Mouse (Mus musculus) right cerebral cortex, postnatal 14 days (tissue): Measurements from ENCODE around the gene Trpc1.
A peak's percentile ranks its signal among the peaks of the same experiment; 100 is the strongest.

Experiments
- DNase-seq: peaks from one replicate; pipeline ENCODE4 v3.0.0; 2022

The Trpc1 gene

GRCm38 (mm10) chr9:95750037-95750511 lies at the start of gene Trpc1:
TSS of gene Trpc1 (minus strand) at chr9:95750375.
- peak; percentile 81 for DNase-seq

DNA sequence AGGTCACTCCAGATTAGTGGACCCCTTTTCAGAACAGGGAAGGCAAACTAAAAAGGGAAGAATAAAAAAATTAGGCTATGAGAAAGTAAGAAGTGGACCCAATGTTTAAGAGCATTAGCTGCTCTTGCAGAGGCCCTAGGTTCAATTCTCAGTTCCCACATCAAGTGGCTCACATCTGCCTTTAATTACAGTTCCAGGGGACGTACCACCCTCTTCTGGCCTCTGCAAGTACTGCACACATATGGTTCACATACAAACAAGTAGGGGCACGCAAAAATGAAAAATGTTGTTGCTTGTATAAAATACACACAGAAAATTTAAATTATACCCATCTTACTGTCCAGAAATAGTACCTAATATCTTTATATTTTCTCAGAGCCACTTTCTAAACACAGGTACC lies 46.1 kb upstream of the Trpc1 start:
- DNase-seq = no peak

DNA sequence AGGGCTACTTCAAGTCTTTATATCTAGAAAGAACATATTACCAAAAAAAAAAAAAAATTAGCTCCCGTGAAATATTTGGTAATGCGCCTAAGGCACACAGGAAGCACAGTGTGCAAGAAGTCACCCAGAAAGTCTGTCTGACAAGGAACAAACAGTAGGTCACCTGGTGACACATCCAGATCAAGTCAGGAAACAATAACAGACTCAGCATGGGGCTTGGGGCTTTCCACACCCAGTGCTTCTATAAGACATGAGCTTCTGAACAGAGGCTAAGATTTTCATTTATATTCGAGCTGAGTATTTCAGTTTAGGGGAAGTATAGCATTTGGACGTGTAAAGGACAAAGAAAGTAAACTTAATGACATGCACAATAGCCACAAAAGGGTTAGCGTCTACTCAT lies 45.7 kb upstream of the Trpc1 start:
- no peak for DNase-seq

- DNase-seq = no peak
These were observed 45.1 kb upstream of the Trpc1 start for GRCm38 (mm10) chr9:95795077-95795784.

GRCm38 (mm10) chr9:95793986-95794744 lies 44.0 kb upstream of the Trpc1 start:
- no peak for DNase-seq

GRCm38 (mm10) chr9:95784888-95785511 lies 34.8 kb upstream of the Trpc1 start:
- no peak for DNase-seq

DNA sequence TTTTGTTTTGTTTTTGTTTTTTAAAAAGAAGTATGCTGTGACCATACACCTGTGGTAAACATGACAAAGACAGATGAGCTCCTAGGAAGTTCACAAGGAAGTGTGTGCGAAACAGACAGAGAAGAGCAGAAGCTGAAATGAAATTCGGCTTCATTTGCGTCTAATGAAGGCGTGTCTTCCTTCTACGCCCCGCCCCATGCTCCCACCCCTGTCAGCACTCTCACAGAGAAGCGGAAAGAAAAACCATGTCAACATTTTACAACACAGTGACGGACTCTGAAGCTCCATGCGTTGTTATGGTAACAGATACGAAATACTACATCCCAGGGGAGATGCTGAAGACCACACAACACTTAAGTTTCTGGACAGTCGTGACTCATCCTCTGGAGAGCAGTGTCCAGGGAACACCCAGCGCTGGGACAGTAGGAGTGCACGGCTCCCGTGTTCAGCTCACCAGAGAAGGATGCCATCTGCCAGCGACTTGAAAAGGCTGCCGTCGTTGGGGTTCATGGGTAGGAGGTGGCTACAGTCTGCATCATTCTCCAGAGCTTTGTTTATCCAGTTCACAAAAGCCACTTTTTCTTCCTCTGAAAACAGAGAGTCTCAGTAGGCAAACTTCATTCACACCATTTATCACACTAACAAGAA lies 33.6 kb upstream of the Trpc1 start:
- DNase-seq = no peak

DNA sequence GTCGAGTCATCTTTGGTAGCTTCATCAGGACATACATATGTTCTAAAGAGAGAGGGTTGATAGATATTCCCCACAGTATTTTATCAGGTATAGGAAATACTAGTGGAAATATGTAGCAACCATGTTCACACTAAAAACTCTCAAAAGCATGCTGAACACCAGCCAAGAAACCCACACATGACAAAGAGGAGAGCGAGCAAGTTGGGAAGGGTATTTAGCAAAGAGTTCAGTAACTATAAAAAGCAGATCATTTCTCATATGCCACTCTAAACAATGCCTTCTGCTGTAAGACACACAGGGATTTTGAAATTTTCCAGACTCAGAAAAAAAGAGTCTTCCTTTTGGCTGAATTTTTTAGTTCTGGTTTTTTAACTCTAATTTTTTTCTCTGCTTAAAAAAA lies 21.5 kb upstream of the Trpc1 start:
- no peak for DNase-seq

DNA sequence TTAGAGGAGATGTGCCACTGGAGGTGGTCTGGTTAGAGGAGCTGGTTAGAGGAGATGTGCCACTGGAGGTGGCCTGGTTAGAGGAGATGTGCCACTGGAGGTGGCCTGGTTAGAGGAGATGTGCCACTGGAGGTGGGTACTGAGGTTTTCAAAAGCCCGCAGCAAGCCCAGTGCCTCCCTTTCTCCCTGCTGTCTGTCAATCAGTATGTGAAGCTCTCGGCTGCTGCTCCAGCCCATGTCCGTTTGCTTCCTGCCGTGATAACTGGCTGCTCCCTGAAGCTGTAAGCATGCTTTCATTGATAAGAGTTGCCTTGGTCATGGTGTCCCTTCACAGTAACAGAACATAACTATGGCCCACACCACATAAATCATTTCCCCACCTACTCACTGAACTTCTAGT lies 13.0 kb upstream of the Trpc1 start:
- no peak for DNase-seq

- no peak for DNase-seq
These were observed 12.1 kb upstream of the Trpc1 start for GRCm38 (mm10) chr9:95762228-95762627.

GRCm38 (mm10) chr9:95761381-95761780 lies 11.2 kb upstream of the Trpc1 start:
- no peak for DNase-seq

GRCm38 (mm10) chr9:95750746-95751145 lies 571 bp upstream of the Trpc1 start:
- DNase-seq = no peak

- DNase-seq = peak; percentile 8
These were observed 680 bp downstream of the Trpc1 start for GRCm38 (mm10) chr9:95749461-95749928.

GRCm38 (mm10) chr9:95747298-95747697 lies 2.9 kb downstream of the Trpc1 start:
- no peak for DNase-seq

DNA sequence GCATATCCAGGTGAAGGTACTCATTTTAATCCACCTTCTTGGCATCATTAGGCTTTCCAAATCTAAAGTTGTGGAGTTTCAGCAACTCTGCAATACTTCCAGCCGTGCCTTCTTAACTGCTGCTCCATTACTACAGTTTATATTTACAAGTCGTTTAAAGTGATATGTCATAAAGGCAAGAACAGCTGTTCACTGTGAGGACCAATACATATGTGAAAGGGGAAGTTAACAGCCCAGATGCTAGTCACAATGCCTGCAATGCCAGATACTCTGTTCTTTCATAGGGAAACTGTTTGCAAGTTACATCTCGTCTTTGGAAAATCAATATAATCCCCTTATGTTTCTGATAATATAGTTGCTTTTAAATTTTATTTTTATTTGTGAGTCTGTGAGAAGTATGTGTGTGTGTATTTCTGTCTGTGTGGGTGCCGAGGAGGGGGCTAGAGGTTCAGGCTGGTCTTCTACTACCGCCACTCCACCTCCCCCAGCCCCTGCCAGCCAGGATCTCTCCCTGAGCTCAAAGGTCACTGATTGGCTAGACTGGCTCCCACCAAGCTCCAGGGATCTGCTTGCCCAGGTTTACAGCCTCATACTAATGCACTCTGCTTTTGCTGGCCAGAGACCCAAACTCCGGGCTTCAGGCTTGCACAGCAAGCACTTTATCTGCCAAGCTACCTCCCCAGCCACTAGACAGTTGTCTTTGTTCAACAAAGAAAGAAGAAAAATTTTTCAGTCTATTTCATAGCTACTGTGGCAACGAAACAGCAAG lies 5.1 kb downstream of the Trpc1 start:
- no peak for DNase-seq

DNA sequence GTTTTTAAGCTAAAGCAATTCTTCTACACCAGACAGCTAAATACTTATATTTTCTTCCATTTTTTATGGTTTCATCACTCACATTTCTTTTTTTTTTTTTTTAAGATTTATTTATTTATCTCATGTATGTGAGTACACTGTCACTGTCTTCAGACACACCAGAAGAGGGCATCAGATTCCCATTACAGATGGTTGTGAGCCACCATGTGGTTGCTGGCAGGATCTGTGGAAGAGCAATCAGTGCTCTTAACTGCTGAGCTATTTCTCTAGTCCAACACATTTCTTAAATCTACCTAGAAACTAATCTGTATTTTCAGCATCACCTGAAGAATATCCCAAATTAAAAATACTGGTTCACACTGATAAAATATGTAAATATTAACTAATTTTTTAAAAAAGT lies 13.9 kb downstream of the Trpc1 start:
- no peak for DNase-seq

GRCm38 (mm10) chr9:95712574-95712973 lies 37.6 kb downstream of the Trpc1 start:
- no peak for DNase-seq

- no peak for DNase-seq
These were observed 41.2 kb downstream of the Trpc1 start for GRCm38 (mm10) chr9:95708943-95709342.

- DNase-seq = no peak
These were observed 44.8 kb downstream of the Trpc1 start for GRCm38 (mm10) chr9:95705371-95705770.

DNA sequence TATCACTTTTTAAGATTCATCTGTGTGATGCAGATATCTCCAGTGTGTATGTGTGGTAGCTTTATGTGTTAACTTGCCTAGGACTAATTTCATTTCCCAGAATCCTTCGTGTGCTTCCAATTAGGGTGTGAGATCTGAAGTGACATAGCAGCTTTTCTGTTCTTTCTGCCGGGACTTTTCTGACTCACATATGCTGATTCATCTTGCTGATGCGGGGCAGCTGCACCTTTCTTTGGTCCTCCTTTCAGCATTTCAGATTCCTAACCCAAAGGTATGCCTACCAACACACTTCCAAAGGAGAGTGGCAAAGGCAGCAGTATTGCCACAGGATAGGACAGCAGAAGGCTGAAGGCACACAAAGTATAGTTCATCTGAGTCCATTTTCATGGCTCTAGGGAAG lies 46.1 kb downstream of the Trpc1 start:
- no peak for DNase-seq

DNA sequence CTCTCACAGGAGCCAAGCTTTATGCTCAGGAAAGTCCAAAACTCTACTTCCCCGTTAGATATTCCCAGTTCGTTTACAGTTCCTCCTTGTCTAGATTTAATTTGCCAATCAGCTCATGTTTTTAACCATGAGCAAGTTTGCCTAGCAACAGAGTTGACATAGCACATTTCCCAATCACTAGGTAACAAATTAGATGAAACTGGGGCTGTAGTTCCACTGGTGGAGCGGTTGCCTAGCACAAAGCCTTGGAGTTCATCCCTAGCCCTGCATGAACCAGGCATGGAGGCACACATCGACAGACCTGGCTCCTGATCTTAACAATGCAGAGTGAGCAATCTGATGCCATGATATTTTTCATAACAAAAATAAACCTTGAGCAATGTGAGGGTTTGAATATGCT lies 50.9 kb downstream of the Trpc1 start:
- DNase-seq = no peak

GRCm38 (mm10) chr9:95697808-95698207 lies 52.4 kb downstream of the Trpc1 start:
- peak; percentile 55 for DNase-seq
